Mouse (Mus musculus) megakaryocyte, embryonic 14.5 days (primary cell): ENCODE results near the gene Lancl1. TPM values are rescaled to one million over a fixed set of nuclear protein-coding genes. Genes with fewer than 3 reads are reported as not detected.

Experiments used
- H3K27me3 ChIP-seq: replicated peaks from 2 replicates; pipeline ENCODE3; 2012; ENCODE audit warnings: inconsistent platforms
- H3K36me3 ChIP-seq: replicated peaks from 2 replicates; pipeline ENCODE3; 2012; ENCODE audit warnings: low read length, inconsistent platforms, mixed read lengths
- H3K4me1 ChIP-seq: 2 replicates; pipeline ENCODE4 v1.6.1; 2012; ENCODE audit warnings: inconsistent platforms
- H3K4me3 ChIP-seq: replicated peaks from 2 replicates; pipeline ENCODE3; 2012; ENCODE audit warnings: moderate library complexity, mild to moderate bottlenecking, inconsistent platforms
- H3K9me3 ChIP-seq: 2 replicates; pipeline ENCODE4 v1.6.1; 2012; ENCODE audit warnings: inconsistent platforms
- FLI1 ChIP-seq: IDR thresholded peaks from 2 replicates; pipeline ENCODE4 v1.6.1; 2012; ENCODE audit warnings: low read length, inconsistent platforms, mixed read lengths
- GATA1 ChIP-seq: IDR thresholded peaks from 3 replicates; pipeline ENCODE4 v1.6.1; 2012; ENCODE audit warnings: mixed read lengths, low read length, inconsistent platforms, borderline replicate concordance
- polyA plus RNA-seq: library from polyadenylated mRNA; stranded (reverse); fragments of >175 nt; gene quantifications from 2 replicates; pipeline ENCODE4 v1.2.3, GENCODE M21; 2012; ENCODE audit warnings: low replicate concordance; ENCODE audit not compliant: insufficient read depth

Lancl1 gene
- polyA plus RNA-seq, 1 experiment: 4.0 TPM

GRCm38 (mm10) chr1:67017101-67017870 lies 21.4 kb downstream of the Lancl1 start:
- H3K36me3 ChIP-seq: peaks cover 46% of the 10 kb centered on the region
- H3K9me3 ChIP-seq: no peaks in the 10 kb centered on the region
- TF ChIP-seq GATA1 (no peak), FLI1 (no peak)
- no peaks in the 10 kb centered on the region for H3K27me3 ChIP-seq
- H3K4me1 ChIP-seq: peaks cover 4% of the 10 kb centered on the region; the same call in 1 of the 2 replicates
- H3K4me3 ChIP-seq: no peak overlapping the region

- peaks cover 24% of the 10 kb centered on the region for H3K36me3 ChIP-seq
- TF ChIP-seq FLI1 (no peak), GATA1 (no peak)
- no peaks in the 10 kb centered on the region for H3K9me3 ChIP-seq
Observed at GRCm38 (mm10) chr1:67014205-67014604, 24.5 kb downstream of the Lancl1 start.

GRCm38 (mm10) chr1:67010520-67010919 lies 28.2 kb downstream of the Lancl1 start:
- no peaks in the 10 kb centered on the region for H3K4me1 ChIP-seq
- no peak overlapping the region for H3K4me3 ChIP-seq
- H3K36me3 ChIP-seq: peaks cover 36% of the 10 kb centered on the region
- H3K27me3 ChIP-seq: no peaks in the 10 kb centered on the region
- TF ChIP-seq FLI1: no peak
- TF ChIP-seq GATA1: no peak
- no peaks in the 10 kb centered on the region for H3K9me3 ChIP-seq

More at GRCm38 (mm10) chr1:67014205-67014604, 24.5 kb downstream of the Lancl1 start:
- H3K4me1 ChIP-seq: no peaks in the 10 kb centered on the region
- H3K4me3 ChIP-seq: no peak overlapping the region
- H3K27me3 ChIP-seq: no peaks in the 10 kb centered on the region

- H3K9me3 ChIP-seq: no peaks in the 10 kb centered on the region
- H3K36me3 ChIP-seq: peaks cover 58% of the 10 kb centered on the region
- H3K4me1 ChIP-seq: peaks cover 7% of the 10 kb centered on the region; the same call in 1 of the 2 replicates
- H3K27me3 ChIP-seq: no peaks in the 10 kb centered on the region
- TF ChIP-seq GATA1 (no peak), FLI1 (no peak)
- no peak overlapping the region for H3K4me3 ChIP-seq
Observed at GRCm38 (mm10) chr1:67003699-67004098, 35.0 kb downstream of the Lancl1 start.

- Histone ChIP-seq H3K36me3 (peaks cover 49% of the 10 kb centered on the region), H3K9me3 (no peaks in the 10 kb centered on the region), H3K4me1 (peaks cover 7% of the 10 kb centered on the region; the same call in 1 of the 2 replicates), H3K4me3 (no peak overlapping the region), H3K27me3 (no peaks in the 10 kb centered on the region)
- TF ChIP-seq GATA1 (no peak), FLI1 (no peak)
Observed at GRCm38 (mm10) chr1:67002226-67002625, 36.4 kb downstream of the Lancl1 start.

- Histone ChIP-seq H3K27me3 (no peaks in the 10 kb centered on the region), H3K36me3 (peaks cover 42% of the 10 kb centered on the region), H3K4me1 (peaks cover 7% of the 10 kb centered on the region; the same call in 1 of the 2 replicates), H3K9me3 (no peaks in the 10 kb centered on the region), H3K4me3 (no peak overlapping the region)
- TF ChIP-seq FLI1: no peak
- no peak for TF ChIP-seq GATA1
Observed at GRCm38 (mm10) chr1:67001367-67001766, 37.3 kb downstream of the Lancl1 start.

GRCm38 (mm10) chr1:67000484-67000883 lies 38.2 kb downstream of the Lancl1 start:
- H3K9me3 ChIP-seq: no peaks in the 10 kb centered on the region
- H3K36me3 ChIP-seq: peaks cover 33% of the 10 kb centered on the region
- H3K4me1 ChIP-seq: peaks cover 7% of the 10 kb centered on the region; the same call in 1 of the 2 replicates
- no peaks in the 10 kb centered on the region for H3K27me3 ChIP-seq
- no peak overlapping the region for H3K4me3 ChIP-seq
- TF ChIP-seq FLI1: no peak
- no peak for TF ChIP-seq GATA1

GRCm38 (mm10) chr1:66998601-66999000 lies 40.1 kb downstream of the Lancl1 start:
- Histone ChIP-seq H3K36me3 (peaks cover 16% of the 10 kb centered on the region), H3K4me3 (no peak overlapping the region), H3K27me3 (no peaks in the 10 kb centered on the region), H3K9me3 (no peaks in the 10 kb centered on the region), H3K4me1 (peaks cover 4% of the 10 kb centered on the region; the same call in 1 of the 2 replicates)
- TF ChIP-seq GATA1 (no peak), FLI1 (no peak)

GRCm38 (mm10) chr1:66998188-66998587 lies 40.5 kb downstream of the Lancl1 start:
- TF ChIP-seq FLI1: no peak
- TF ChIP-seq GATA1: no peak
- Histone ChIP-seq H3K4me3 (no peak overlapping the region), H3K27me3 (no peaks in the 10 kb centered on the region), H3K4me1 (0 out of 2 replicates have a peak, but pooled peaks cover 3% of the 10 kb centered on the region), H3K36me3 (peaks cover 12% of the 10 kb centered on the region), H3K9me3 (no peaks in the 10 kb centered on the region)

- Histone ChIP-seq H3K36me3 (no peaks in the 10 kb centered on the region), H3K27me3 (no peaks in the 10 kb centered on the region)
Observed at GRCm38 (mm10) chr1:66996819-66997218, 41.9 kb downstream of the Lancl1 start.

More at GRCm38 (mm10) chr1:66996819-66997218, 41.9 kb downstream of the Lancl1 start:
- no peak for TF ChIP-seq FLI1
- no peak for TF ChIP-seq GATA1
- Histone ChIP-seq H3K4me3 (no peak overlapping the region), H3K4me1 (0 out of 2 replicates have a peak, but pooled peaks cover 3% of the 10 kb centered on the region), H3K9me3 (no peaks in the 10 kb centered on the region)
